Mouse (Mus musculus): ENCODE data around the gene Gm4869.

DNA sequence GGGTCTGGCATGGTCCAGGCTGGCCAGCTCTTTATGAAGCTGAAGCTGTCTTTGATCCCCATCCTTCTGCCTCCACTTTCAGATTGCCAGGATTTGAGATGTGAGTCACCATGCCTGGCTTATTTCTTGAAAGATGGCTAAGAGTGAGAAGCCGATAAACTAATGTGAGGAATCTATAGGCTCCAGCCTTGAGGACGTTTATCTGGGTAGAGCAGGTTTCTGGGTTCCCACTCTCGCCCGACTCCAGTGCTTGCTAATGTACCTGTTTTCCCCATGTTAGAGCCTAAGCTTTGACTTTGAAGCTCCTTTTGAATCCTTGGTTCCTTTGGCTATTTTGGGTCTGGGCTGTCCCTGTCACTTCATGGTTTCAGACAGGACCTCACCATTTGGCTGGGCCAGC is 24.8 kb upstream of the Gm4869 start:
- no peak for TF ChIP-seq POLR2A (IDR thresholded peaks at IDR 0.05; ENCODE audit: borderline replicate concordance, control insufficient read depth, low read depth, low read length)
- TF ChIP-seq CTCF (IDR thresholded peaks at IDR 0.05; ENCODE audit: control insufficient read depth, insufficient read depth, low read length), result no peak

Measured in bone marrow, adult 2 months (tissue).